Mouse (Mus musculus) frontal cortex, postnatal 25 days (tissue): ENCODE results near the gene Cfap43.

Experiments used
- DNase-seq, 2 experiments: peaks; one replicate each; pipeline ENCODE4 v3.0.0; 2022; ENCODE audit warnings: low spot score in 2 of 2

Gene Cfap43

DNA sequence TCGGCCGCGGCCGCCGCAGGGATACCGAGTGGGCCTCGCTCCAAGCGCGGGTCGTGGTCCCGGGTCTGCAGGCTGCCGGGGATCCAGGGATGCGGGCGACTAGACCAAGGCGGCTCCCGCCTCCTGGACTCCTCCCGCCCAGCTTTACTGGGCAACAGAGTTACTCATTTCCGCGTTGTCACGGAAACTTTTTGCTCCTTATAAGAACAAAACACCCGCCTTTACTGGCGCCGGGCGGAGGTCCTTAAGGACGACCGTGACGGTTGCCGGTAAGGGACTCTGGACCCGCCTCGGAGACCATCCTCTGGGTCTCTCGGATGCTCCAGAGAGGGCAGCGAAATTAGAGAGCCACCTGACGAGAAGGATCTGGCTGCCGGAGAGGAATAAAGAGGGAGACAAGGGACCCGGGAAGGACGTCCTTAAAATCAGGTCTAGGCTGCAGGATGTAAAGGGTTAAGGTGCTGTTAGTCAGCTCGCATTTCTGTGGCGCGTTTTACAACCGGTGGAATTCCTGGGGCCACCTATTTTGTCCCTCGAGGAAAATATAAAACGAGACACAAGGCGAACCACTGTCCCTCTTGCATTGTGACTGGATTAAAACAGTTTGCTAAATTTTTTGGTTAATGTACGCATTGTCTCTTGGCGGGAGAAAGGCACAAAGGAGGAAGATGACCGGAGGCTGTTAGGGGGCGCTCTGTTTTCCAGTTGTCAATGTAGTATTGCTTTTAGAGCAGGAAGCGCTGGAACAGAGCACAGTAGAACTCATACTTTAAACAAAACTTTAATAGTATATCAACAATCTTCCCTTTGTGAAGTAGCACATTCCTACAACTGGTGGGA is at the start of gene Cfap43, which contains the start of gene Itprip:
Cfap43 (minus strand) TSS at position 162 of the 840 bp plus-strand sequence.
Itprip (minus strand) TSS at position 174 of the 840 bp plus-strand sequence.
- peak; percentile 30 to 48 for DNase-seq

DNA sequence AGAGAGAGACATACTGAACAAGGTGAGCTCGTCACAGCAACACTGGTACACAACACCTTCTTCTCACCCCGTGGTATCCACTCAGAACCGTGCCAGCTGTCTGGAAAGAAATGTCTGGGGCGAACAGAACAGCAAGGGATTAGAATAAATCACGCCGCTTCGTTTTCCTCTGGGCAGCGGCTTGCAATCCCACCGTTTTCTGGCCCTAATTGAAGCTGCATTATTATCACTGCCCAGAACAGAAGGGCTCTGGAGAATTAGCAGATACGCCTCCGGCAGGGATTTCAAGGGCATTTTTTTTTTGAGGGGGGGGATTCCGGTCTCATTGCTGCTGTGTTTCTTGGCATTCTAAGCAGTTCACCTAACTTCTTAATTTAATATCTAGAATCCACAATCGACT is 39.1 kb upstream of the Cfap43 start:
- DNase-seq: no peak

DNA sequence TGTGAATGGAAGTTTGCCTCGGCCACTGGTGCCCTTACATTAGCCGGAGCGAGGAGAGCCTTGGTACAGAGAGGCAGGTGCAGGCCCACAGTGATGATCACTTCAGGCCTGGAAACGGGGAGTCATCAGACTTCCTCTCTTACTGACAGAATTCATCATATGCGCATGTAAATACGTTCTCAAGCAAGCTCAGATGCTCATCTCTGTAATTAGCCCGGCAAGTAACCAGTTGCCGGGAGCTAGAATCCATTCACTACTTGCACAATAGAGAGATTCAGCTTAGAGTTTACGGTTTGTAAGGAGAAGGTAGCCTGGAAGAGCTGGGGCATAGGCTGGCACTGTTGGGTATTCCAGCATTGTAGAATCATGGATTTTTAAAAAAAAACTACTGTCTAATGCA is 34.1 kb upstream of the Cfap43 start:
- DNase-seq: no peak

DNA sequence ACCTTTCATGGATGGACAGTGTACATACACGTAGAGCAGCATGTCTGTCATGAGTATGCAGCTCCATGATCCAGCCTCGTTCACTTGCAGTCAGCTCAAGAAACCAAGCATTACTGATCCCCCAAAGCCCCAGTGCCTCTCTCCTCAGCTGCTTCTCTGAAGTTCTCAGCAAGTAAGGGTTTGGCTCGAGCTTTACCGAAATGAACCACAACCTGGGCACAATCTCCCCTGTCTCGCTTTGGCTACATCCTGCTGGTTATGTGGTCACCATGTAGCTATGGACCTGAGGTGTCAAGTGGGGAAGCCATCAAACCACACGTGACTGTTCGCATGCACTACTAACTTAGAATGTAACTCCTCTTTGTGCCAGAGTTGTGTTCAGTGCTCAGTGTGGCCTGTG is 31.9 kb upstream of the Cfap43 start:
- DNase-seq: no peak

DNA sequence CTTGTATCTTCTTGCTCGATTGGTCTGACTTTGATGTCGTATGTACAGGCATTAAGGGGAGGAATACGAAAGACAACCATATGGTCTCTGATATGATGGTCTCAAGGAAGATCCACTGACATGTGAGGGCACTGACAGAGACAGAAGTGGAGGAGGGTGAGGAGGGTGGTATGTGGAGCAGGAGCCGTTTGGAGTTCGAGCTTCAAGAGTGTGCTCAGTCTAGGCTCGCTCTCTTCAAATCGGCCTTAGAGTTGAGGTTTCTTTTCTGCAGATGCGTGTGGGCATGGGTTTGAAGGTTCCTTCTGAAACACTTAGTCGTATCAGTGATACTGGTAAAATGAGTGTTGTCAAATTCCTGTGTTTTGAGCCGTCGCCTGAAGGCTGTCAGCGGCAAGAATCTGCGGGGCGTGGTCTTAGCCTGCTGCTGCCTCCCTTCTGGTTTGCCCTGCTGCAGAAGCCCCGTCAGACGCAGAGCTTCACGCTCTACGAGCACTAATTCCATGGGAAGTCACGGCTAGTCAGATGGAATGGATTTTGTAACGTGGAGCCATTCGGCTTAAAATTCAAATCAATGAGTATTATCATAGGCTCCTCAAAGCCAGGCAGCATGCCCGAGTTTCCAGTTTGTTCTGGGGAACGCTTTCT is 27.9 kb upstream of the Cfap43 start:
- no peak for DNase-seq

DNA sequence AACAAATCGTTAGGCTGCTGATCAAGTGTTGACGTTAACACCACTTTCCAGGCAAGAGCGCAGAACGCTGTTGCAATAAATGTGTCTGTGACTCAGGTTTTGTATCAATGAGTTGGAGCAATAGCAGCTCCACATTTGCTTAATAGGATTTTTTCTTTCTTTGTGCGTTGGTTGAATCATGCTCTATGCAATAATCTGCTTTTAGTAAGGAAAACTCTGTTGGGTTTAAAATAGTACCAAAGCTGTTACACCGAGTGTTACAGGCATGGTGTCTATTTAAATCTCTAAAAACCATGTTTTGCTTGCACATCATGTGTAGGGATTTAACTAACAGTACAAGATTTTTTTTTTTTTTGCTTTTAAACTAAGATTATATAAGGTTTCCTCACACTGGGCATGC is 20.3 kb upstream of the Cfap43 start:
- no peak for DNase-seq

DNA sequence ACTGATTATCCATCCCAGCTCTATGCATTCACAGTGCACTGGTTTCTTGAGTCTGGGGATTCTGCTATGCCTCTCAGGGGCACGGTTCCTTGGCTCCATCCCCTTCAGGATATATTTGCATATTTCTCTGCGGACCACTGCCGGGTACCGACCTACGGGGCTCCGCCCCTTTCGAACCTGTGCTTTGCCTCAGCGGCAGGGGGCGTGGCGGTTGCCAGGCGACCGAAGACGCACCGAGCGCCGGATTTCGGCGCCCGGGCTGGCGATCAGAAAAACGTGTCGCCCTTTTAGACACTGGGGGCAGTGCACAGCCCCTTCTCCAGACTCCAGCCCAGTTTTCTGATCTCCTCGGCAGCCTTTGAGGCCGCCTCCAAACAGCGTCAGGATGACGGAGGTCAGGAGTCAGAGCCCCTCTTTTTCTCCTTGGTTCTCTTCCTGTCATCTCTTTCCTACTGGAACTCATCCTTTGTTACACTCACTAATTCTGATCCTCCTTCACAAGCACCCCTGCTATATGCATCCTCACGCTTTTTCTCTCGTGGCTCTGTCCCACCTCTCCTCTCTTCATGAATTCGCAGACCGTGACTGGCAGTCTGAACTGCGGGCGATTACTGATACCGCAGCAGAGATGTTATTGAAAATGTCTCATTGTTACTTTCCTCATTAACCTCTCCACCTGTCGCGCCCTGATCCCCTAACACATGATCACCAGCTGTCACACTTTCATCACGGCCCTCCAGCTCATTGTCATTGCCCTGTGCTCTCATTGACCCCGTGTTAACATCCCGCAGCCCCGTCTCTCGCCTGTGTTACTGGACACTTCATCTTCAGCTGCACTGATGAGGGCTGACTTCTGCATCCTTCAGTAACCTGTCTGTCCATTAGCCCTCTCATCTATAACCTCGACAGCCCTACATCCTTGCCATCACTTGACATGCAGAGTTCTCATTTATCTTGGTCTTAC is 18.6 kb upstream of the Cfap43 start, which contains the start of gene Cfap58:
Cfap58 (plus strand) TSS at position 233 of the 964 bp plus-strand sequence.
- DNase-seq: peak in 1 of 2 experiments; percentile 20

DNA sequence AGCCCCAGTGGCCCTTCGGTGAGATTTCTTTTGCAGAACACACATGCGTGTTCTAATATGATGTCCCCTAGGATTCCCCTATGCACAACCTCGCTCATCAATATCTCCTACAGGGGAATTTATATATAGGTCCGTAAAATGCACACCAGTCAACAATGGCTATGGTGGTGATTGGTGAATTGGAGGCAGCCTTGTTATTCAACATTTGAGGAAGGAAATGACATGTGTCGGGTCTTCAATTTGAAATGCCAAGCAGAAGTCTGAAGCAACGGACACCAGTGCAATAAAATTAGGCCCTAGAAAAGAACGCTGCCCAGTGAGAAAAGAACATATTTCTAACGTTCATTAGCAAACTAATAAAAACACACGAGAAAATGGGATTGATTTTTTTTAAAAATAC is 17.9 kb upstream of the Cfap43 start:
- no peak for DNase-seq

DNA sequence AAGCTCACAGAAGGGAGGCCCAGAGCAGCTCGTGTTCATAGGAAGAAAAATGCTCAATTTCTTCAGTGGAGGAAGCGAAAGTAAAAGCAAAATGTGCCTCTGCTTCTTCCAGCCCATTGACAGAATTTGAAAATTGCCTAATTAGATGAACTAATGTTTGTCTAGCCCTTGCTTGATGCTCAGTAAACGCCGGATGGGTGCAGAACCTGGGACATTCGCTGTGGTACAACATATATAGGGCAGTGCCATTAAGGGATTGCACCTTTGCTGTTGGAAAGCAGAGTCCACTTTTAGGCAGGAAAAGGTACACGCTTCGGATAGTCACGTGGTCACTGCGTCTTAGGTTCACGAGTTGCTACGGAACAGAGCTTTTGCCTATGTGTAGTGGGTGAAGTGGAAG is 17.4 kb upstream of the Cfap43 start:
- DNase-seq: no peak

DNA sequence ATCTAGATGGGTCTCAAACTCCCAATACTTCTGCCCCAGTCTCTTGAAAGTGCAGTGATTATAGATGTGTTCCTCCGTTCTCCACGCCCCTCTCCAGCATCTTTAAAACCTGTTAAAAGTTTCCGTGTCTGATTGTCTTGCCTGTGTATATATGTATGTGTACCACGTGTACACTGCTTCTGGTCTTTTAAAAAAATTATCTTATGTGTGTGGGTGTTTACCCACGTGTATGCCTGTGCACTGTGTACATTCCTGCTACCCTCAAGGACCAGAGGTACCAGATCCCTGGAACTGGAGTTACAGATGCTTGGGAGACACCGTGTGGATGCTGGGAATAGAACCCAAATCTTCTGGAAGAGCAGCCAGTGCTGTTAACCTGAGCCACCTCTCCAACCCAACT is 16.4 kb upstream of the Cfap43 start:
- DNase-seq: no peak

DNA sequence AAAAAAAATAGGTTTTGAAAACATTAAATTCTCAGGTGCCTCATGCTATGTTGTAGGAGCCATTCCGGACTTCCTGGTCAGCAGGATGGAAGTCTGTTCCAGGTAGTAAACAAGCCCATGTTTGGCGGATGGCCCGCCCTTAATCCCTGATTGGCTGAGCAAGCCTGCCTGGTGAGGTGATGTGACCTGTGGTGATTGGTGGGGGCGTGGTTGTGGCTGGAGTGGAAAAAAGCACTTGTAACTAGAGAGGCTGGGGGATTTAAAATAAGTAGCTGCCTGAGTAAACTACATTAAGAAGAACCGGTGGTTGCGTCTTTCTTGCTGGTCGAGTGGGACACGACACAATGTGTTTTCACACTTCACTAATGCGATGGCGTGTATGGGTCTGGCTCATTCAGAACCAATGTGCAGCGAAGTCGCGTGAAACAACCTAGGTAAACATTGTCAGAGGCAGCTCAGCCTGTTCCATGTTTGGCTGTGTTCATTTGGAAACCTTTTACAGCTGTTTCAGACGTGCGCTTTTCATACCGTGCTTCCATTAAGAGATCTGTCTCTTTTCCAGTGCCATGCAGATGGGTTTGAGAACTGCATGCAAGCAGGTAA is 15.7 kb upstream of the Cfap43 start:
- no peak for DNase-seq

DNA sequence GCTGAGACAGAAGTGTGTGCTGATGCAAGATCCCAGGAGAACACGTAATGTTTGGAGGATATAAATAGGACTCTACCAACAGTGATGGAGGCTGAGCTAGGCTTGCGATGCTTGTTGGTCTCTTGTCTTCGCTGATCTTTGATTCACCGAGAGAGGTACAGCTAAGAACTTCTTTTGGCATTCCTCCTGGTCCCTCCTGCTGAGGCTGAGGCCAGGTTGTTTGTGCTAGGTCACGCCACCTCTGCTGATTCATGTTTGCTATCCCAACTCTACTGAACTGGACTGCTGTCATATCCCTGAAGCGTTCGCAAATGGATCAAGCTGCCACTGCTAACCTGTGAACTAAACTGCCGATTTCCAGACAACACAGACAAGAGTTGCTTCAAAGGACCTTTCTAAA is 15.1 kb upstream of the Cfap43 start:
- no peak for DNase-seq

DNA sequence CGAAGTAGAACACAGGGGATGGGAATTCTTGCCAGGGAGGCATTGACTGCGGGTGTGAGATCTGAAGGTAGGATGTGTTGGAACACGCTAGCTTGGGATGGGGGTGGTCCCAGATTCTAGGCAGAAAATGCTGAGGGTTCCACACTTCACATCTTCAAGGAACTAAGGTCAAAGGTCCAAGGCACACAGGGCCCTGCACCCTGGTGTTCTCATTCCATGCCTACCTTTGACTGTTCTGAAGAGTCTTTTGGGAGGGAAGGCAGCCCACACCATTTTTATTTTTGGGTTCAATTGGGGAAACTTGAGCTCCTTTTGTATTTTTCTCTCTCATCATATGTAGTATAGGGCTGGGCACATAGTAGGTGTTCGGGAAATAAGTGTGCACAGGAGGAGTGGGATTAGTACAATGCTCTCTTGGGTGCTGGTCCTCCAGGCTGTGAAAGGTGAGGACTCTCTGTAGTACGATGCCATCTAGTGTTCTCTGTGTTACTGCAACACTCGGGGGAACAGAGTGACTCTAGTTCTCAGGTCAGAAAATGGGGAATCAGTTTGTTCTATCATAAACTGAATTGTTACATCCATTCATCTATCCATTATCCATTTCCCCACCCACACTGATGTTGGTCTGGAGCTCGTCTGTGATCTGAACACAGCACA is 13.0 kb upstream of the Cfap43 start:
- DNase-seq: no peak

DNA sequence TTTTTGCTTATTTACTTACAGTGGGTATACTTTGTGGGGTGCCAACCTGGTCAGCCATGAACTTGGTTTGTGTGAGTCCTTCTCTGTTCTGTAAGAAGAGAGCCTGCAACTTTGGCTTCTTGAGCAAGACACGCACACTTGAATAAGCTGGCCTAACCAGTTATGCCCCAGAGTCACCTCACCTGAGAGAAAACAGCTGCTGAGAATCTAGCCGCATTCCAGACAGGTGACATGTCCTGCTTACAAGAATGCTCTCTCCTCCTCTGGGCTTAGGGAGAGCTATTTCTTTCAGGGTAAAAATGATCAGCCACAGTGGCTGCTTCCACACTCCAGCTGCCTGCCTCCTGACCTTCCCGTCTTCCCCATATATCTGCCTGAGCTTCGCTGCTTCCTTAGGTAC is 10.0 kb upstream of the Cfap43 start:
- no peak for DNase-seq

DNA sequence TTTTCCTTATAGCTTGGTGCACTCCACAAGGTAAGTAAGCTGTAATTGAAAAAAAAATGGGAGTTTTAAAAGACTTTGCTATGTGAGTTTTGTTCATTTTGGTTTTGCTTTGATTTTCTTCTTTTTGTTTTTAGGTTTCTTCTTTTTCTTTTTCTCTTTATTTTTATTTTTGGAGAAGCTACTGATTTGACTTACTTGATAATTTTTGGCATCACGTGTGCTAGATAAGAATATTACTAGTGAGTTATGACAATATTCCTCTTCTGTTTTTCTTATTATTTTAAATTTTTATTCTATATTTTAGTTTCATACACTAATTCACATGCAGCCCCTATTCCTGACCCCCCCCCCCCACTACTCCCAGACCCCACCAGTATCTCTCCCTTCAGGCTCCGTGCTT is 7.9 kb upstream of the Cfap43 start:
- no peak for DNase-seq

DNA sequence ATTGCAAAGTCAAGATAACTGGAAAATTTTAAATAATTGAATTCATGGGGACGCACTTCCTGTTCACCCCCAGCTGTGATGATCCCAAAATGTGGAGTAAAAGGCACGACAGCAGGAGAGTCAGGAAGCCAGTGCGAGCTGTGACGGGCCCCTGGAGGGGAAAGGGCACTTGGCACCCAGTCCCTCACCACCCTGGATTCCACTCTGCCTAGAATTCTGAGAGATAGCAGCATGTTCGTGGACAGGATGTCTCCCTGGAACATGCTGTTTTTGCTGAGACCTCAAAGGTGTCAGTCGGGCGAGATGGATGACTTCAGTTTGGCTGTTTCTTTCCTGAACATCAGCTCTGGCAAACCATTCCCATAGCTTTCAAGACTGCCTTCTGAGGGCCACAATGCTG is 6.7 kb upstream of the Cfap43 start:
- no peak for DNase-seq

DNA sequence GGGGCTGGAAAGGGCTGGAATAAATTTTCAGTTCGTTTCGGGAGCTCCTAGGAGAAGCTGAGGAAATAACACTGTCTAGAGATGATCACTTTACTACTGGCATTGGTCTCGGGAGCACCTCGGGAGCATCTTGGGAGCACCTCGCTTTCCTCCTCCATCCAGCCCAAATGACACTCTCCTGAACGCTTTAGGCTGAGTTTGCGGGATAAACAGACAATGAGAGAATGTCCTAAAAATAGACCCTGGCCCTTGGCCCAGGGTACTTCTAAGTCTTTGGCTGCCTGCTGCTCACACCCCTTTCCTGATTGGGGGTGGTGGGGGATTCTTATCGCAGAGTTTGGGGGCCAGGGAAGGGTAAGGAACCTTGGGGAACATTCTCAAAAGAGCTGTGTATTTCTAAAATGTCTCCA is 884 bp upstream of the Cfap43 start:
- no peak for DNase-seq

DNA sequence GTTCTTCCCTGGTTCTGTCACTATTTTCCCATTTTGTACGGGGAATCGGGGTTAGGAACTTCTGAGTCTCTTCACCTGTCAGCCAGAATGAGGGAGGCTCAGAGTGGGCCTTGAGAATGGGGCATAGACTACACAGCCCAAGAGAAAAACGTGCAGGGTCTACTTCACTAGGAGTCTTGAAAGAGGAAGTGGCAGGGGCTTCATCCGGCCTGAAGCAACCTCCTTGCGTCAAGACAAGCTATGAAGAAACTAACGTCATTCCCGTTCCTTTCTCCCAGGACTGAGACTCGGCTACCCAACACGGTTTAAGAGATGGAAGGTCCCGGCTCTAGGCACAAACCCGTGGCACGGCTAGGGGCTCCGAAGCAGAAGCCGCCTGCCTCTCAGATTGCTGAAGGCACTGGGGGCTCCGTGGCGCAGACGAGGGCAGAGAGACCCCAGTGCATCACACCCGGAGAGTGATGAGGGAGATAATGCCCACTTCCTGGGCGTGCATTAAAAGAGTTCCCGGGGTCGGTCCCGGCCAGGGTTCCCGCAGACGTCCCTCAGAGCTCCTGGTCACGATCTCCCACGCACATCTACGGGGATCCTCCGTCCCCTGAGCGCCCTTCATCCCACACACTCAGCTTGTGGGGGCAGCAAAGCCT is 509 bp downstream of the Cfap43 start:
- no peak for DNase-seq

DNA sequence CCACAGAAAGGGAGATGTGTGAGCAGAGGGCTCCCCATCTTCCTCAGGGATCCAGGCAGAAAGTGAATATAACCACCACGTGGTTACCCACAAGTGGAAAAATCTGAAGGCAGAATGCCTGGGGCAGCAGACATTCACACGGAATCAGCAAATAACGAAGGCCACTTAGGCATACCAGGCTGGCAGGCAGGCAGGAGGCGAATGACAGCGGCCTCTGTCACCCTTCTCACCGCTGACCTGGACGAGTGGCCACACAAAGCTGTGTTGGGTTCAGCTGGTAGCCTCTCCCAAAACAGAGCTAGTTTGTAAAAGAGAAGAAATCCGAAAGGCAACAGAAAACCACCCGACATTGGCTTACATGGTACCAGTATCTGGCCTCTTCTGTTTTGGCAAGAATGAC is 1.1 kb downstream of the Cfap43 start:
- no peak for DNase-seq

DNA sequence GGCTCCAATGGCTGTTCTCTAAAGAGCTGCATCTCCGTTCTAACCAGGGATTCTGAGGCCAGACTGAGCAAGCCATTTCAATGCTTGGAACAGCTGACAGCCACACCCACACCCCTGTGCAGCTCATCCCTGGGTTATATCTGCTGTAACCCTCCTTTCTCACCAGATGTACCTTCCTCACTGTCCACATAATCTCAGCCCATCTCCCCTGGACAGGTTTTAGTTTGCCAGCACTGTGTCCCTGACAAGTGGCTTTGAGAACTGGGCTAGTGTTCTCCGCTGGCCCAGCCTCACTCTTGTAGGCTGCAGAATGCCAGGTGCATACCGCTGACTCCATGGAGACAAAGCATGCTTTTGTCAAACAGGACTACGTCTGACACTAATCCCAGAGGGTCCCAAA is 1.7 kb downstream of the Cfap43 start:
- DNase-seq: no peak

DNA sequence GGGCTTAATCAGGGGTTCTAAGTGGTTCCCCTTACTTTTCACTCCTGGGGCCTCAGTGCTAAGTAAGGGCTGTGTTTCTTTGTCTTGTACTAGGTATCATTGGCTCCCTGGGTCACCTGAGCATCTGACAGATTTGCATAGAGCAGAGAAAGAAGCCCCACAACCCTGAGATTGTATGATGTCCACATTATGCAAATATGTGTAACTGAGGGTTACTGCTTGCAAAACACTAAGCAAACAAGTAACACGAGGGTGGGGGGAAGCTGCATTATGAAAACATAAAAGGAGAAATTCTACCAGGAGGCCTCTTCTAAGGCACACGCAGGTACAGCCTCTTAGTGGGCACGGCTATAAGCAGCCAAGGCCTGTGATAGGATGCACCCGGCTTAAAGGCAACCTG is 3.8 kb downstream of the Cfap43 start:
- no peak for DNase-seq
